Mouse (Mus musculus) megakaryocyte, adult 5-6 weeks (primary cell): Measurements from ENCODE around the gene Magi2. TPM values are rescaled to one million over a fixed set of nuclear protein-coding genes. Genes with fewer than 3 reads are reported as not detected.
"Not testable (repeated sequence)": the region's sequence is repeated elsewhere in the genome, so short reads cannot be mapped to it uniquely, and the experiment has no call there.

ENCODE experiments used
- ATAC-seq: 2 replicates; pipeline ENCODE4 v1.8.0; 2016; ENCODE audit warnings: mild to moderate bottlenecking, inconsistent platforms; ENCODE audit not compliant: poor library complexity, severe bottlenecking
- total RNA-seq, 2 experiments: library from RNA; stranded (forward) in 1 of 2; stranded (reverse) in 1 of 2; fragments of 153-499, 151-499 nt in 1 of 2; fragments of 221-1000, 200-1000 nt in 1 of 2; gene quantifications; 2 replicates each; pipeline versions ENCODE4 v1.2.3 to v1.2.4; 2015 to 2017

The Magi2 gene
- 0.32 and 0.45 TPM in 2 replicates for total RNA-seq (2015)
- total RNA-seq (2017), result 0.40 and 0.73 TPM in 2 replicates

DNA sequence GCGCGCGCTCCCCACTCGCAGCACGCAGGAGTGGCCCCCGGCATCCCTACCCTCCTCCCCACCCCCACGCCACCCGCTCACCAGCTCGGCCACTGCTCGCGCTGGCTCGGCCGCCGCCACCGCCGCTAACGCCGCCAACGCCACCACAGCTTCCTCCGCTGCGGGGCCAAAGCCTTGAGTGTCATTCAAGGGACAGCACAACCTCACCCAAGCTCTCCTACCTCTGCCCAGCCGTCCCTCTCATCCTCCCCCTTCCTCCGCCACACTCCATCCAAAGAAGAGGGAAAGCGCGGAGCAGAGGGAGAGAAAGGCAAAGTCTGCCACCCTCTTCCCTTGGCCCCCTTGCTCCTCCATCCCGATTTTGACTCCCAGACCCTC, at the start of gene Magi2:
Gene Magi2 (plus strand): TSS at position 171 of the 378 bp plus-strand sequence.
- ATAC-seq, result no peak

DNA sequence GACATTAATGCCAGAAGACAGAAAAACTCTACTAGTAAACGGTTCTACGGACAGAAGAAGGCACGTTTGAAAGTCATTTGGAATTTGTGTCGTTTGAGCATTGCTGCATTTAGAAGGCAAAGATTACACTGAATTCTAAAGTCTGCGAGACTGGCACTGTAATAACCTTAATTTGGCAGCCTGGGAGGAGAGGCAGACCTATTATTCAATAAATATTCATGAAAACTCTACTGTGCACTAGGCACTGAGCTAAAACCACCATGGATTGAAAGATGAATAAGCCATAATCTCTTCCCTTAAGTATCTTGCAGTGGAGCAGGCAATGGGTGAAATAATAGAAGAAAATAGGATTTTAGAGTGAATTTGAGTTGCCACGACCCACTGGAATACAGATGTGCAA, 48.2 kb upstream of the Magi2 start:
- ATAC-seq, result no peak

DNA sequence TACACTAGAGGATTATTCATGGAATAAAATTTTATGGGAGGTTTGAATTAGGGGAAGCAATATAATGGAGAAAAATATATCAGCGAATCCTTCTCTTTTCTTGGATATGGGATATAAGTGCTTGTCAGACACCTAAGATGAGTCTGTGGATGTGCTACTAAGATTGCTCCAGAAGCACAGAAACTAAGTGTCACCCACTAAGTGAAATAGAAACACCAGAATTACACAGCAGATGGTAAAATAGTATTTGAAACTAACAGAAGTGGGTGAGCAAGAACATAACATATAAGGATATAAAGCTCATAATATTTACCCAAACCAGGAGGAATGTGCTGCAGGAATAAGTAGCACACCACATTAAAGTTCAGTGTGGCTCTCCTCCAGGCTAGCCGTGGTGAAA, 40.7 kb upstream of the Magi2 start:
- no peak for ATAC-seq

DNA sequence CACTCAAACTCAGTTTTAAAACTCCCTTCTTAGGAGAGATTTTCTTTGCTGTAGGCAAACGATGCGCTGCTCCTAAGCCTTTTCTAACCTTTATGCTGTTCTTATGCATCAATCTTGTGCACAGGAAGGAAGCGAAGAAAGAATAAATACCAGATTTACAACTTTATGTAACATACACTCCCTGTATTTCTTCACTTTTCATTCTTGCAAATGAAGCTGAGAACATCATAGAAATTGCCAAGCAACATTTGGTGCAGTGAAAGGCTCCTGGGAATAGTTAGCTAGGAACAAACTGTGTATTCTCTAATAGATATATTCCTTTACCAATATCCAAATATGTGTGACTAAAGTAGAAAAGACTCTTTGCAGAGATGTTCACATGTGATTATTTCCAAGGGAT, 15.2 kb upstream of the Magi2 start:
- no peak for ATAC-seq

DNA sequence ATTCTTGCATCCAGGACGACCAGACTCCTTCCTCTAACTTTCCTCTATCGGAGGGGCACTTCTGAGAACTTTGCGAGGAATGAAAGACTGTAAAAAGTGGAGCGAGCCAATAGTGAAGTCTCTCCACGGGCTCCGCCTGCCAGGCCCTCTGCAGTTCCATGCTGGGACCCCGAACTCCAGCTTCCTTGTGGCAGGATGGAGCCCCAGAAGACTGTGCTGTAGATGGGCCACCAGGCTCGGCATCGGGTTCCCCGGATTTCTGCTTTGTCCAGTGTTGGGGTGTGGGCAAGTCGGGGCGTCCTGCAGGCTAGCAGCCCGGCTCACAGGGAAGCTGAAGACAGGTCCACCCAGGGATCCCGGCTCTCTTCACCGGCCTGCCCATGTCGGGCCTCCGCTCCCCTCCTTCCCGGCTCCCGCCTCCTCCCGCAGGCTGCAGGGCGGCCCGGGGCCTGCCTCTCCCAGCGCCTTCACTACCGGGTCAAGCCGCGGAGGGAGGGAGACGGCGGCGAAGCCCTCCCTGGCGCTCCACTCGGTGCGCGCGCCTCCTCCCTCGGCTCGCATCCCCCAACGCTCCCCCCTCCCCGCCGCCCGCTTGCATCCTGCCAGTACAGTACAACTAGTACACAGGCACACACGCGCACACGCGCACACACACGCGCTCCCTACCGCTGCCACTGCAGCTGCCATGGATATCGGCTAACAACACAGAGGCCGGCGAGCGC, 531 bp upstream of the Magi2 start:
- no peak for ATAC-seq

DNA sequence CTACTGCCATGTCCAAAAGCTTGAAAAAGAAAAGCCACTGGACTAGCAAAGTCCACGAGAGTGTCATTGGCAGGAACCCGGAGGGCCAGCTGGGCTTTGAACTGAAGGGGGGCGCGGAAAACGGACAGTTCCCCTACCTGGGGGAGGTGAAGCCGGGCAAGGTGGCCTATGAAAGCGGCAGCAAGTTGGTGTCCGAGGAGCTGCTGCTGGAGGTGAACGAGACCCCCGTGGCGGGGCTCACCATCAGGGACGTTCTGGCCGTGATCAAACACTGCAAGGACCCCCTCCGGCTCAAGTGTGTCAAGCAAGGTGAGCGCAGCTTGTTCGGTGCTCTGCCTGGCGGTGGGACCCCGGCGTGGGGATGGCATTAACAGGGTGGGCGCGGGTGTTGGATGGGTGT, 445 bp downstream of the Magi2 start:
- ATAC-seq, result no peak

DNA sequence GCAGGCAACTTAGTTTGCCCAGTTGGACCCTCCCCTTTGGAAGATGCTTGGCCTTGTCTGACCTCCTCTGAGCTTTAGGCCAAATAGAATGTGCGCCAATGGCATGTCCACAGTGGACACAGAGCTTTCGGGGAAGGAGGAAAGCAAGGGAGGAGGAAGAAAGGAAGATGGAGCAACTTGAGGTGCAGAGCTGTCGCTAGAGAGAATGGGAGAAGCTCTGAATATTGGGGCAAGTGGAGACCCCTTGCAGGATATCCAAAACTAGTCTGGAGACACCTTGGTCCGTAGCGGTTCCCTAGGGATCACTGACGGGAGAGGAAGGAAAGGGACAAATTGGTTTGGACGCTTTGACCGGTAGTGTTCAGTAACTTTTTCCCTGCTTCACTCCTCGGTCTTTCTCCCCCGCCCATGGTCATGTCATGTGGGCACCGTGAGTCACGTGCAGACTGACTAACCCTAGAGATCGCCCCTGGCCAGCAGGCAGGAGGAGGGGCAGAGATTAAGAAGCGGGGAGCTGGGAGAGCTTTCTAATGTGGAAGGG, 1.0 kb downstream of the Magi2 start:
- no peak for ATAC-seq

DNA sequence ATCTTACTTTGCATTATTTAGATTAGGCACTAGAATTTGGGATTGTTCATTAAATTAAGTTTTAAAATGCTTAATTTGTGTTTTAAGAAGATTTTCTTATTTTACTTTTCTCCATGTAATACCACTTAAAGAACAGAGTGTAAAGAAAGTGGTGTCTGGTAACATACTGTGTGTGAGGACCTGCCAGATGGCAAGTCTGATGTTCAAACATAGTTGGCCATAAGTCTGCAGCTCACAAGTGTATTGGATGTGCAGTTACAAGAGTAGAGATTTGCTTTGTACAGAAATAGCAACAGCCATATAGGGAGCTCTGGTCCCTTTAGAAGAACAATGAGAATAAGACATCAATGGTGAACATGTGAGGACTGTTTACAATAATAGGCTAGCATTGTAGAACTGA, 15.0 kb downstream of the Magi2 start:
- ATAC-seq, result no peak

DNA sequence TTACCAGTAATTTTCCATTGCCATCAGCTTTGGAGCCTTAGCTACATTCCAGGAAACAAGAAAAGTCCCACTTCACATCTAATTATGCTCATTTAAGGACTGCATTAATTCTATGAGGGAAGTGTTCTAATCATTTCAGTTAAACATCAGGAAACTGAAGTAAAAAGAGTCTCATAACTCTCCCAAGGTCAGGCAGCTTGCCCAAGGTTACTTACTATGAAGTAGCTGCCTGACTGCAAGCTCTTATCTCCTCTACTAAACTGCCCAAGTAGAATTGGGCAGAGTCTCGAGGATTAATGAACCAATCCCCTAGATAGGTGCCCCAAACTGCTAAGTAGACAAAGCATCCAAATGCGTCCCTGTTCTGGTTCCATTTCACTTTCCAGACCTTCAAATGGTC, 19.6 kb downstream of the Magi2 start:
- no peak for ATAC-seq

DNA sequence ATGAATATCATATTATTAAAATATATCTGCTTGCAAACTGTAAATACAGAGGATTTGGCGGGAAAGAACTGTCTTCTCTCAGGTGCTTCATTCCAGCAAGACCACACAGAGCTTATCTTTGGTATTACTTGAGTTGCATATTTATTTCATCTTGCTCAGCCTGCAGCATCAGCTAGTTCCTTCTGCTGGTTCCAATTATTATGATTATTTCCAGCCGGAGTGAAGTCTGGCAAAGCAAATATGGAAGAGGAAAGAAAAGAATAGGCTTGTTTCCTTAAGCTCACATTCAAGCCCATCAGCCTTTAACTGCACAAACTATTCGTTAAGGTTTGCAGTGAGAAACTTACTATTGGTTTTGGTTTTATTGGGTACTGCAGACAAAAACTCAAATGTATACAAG, 20.4 kb downstream of the Magi2 start:
- ATAC-seq, result no peak

DNA sequence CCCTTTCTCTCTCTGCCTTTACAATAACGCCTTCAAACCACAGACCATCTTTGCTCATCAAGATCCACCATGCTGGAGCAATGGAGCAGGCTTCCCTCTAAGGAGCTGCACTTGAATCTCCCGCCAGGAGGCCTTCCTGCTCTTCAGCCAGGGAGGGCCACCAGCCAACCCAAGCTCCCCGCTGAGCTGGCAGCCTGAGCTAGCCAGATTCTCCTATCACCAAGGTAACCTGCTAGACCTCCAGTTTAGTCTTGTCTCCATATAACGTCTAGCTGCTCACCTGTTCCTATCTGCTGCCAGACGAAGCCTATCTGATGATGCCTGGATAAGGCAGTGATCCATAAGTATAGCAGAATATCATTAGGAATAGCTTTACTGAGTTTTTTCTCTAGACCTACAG, 36.0 kb downstream of the Magi2 start:
- no peak for ATAC-seq

DNA sequence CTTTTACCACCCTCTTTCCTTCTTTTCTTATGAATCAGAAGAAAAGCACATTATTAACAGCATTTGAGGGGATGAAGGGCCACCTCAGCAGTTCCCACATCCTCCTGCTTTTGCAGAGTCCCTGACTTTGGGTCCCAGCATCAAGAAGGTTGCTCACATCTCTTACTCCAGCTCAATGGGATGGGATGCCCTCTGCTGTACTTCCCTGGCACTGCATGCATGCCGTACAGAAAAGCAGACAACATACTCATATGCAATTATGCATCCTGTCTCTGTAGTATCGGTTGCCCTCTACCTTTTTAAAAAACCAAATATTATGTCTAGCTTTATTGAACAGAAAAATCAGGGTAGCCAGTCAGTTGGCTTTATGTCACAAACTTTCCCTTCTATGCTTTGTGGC, 37.8 kb downstream of the Magi2 start:
- ATAC-seq, result no peak

DNA sequence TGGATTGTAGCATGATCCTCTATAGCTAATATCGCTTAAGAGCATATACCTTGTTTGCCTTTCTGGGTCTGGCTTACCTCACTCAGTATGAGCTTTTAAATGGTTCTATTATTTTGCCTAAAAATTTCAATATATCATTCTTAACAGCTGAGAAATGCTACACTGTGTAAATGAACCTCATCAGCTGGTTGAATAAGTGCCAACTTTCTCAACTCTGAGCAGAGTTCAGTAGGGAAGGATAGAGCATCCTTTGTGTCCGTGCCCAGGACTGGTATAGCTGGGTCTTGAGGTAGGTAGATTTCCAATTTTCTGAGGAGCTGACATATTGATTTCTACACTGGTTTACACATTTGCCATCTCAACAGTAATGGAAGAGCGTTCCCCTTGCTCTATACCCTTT, 65.7 kb downstream of the Magi2 start:
- ATAC-seq, result no peak

DNA sequence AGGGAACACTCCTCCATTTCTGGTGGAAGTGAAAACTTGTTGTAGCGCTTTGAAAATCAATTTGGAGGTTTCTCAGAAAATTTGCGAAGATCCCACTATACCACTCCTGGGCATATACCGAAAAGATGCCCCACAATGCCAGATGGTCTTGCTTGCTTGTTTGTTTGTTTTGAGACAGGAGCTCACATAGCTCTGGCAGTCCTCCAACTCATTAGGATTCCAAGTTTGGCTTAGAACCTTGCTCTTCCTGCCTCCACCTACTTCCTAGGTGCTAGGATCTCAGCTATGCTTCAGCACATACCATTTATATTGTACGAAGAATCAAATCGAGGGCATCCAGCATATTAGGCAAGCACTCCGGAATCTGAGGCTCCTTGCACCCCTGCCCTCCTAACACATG, 79.8 kb downstream of the Magi2 start:
- no peak for ATAC-seq

DNA sequence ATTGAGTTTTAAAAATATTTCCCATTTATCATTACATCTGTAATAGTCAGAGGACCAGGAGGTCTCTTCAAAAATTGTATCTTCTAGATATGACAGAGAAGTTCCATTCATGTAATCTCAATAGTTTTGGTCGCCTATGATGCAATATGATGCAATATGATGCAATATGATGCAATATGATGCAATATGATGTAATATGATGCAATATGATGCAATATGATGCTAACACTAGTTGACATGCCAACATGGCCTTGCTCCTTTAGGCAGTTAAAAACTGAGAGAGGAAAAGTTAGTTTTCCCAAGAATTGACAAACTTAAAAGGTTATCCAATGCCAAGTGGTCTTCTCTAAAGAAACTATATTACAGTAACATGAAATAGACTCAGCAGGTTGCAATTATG, 83.0 kb downstream of the Magi2 start:
- ATAC-seq, result no peak

DNA sequence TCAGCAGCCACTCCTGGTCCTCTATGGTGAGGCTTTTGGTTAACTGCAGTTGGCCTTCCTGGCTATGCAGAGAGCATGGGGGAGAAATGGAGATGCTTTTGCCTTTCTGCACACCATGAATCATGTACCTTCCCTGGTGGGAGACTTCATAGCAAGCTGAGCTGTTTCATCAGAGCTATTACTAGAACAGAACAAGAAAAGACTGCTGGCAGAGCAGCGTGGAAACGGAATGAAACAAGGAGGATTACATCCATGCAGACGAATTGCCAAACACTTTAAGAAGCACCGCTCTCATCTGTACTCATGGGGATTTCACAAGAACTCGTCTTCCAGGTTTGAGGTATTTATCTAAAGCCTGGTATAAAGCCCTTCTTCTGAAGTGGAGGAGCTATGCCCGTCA, 95.7 kb downstream of the Magi2 start:
- ATAC-seq, result no peak

DNA sequence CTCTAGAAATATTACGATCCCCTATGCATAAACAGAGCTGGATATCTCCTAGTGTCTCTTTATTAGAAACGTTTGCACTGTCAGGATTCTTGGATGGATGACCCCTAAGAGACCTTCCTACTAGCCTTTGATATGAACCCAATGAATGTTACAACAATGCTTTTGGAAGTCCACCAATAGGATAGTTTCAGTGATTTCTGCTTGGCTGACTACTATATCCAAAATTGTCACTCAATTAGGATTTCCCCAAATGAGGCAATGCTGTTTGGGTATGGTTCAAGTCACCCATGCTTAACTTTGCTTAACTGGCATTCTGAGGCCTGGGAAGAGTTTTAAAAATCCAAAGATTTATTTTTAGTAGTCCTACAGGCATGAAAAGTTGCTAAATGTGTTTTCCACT, 110.7 kb downstream of the Magi2 start:
- ATAC-seq, result no peak

DNA sequence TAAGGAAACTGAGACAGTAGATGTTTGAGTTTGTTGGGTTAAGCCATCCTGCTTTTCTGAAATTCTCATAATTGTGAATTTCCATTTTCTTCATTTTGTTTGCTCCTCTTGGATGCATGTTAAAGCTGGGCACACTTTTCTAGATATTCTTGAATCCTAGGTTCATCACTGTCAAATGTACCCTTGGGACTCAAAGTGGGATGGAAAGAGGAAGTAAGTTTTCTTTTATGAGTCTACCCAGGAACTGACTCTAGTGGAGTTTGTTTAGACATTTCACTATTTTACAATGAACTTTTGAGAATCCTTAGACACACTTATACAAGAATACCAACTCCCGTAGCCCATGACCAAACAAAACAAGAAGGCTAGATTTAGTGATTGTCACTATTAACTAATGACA, 141.3 kb downstream of the Magi2 start:
- no peak for ATAC-seq

DNA sequence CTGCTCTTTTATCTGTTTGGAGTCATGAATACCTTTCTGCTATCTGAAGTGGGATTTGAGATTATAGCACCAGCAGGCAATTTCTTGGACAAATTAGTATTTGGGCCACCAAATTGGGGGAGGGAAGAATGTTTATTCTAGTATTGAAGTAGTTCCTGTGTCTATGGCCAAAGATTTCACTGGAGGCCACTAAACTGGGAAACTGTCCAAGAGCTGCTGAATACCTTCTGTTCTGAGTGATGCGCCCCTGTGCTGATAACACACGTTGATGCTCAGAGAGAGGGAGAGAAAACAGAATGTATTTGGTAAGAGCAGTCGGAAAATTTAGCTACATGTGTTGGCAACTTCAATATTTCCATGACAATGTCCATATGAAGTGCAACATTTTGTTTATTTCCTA, 169.0 kb downstream of the Magi2 start:
- ATAC-seq, result no peak

DNA sequence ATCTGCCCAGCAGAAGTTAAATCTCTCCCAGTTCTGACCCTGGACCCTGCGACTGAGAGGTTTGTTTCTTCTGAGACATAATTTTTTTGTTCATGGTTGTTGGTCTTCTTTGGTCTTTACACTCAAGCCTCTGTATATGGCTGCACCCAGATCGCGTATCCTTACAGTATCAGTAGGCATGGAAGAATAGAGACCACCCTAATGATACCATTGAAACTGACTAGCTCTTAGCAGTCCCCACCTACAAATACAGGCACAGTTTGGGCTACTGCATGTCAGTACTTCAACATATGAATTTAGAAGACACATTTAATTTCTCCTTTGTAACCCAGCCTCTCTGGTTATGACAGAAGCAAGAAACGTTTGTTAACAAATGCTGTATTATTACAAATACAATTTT, 173.5 kb downstream of the Magi2 start:
- ATAC-seq, result no peak

DNA sequence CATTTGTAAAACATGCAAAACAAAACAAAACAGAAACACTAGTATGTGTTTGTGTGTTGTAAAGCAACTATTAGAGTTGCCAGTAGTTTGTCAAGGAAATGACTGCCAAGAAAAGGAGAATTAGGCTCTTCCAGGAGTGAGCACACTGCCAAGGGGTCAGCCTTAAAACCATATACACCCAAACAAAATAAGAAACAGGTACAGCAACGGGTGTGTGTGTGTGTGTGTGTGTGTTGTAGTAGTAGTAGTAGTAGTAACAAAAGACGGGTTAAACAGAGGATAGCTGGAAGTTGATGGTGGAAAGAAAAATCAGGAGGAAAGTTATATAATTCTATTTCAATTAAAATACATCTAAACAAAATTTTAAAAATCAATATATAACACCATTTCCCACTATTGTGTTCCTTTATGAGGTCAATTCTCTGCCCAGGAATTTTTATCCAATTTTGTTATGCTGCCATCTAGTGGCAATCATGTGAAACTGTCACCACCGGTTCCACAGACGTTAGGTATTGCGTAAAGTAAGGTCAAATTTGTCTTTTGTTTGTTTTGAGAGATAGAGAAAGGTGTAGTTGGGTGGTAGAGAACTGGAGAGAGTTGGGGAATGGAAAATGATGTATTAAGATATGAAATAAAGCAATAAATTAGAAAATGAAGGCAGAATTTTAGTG, 174.0 kb downstream of the Magi2 start:
- 0 out of 2 replicates have a peak, but pooled peaks have one; percentile 54 for ATAC-seq

DNA sequence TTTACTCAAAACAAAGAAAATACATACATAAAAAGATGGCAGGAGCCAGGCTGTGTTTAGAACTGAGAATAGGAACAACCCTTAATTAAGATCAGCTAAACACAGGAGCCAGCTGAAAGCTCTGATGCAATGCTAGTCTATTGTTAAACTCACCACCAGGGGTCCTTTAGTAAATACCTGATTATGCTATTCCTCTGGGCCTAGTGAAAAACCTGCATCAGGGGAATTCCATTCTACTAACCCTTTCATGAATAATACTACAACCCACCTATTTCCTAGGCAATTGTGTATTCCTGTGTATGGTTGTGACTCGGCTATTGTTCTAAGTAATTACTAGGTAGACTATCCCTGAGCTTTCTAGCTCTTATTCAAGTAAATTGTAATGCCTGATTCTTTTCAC, 177.4 kb downstream of the Magi2 start:
- ATAC-seq, result not testable (repeated sequence)
